Mouse (Mus musculus): ENCODE data around the gene Sec31a.

Gene Sec31a

DNA sequence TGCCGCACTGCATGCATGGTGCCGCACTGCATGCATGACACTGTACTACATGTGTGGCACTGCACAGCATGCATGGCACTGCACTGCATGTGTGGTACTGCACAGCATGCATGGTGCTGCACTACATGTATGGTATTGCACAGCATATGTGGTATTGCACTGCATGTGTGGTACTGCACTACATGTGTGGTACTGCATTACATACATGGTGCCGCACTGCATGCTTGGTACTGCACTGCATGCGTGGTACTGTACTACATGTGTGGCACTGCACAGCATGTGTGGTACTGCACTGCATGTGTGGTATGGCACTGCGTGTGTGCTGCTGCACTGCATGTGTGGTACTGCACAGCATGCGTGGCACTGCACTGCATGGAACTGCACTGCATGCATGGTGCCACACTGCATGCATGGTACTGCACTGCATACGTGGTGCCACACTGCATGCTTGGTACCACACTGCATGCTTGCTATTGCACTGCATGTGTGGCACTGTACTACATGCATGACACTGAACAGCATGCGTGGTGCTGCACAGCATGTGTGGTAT is 65.1 kb downstream of the Sec31a start:
- no peak for DNase-seq (ENCODE audit: low read depth, low spot score)

DNA sequence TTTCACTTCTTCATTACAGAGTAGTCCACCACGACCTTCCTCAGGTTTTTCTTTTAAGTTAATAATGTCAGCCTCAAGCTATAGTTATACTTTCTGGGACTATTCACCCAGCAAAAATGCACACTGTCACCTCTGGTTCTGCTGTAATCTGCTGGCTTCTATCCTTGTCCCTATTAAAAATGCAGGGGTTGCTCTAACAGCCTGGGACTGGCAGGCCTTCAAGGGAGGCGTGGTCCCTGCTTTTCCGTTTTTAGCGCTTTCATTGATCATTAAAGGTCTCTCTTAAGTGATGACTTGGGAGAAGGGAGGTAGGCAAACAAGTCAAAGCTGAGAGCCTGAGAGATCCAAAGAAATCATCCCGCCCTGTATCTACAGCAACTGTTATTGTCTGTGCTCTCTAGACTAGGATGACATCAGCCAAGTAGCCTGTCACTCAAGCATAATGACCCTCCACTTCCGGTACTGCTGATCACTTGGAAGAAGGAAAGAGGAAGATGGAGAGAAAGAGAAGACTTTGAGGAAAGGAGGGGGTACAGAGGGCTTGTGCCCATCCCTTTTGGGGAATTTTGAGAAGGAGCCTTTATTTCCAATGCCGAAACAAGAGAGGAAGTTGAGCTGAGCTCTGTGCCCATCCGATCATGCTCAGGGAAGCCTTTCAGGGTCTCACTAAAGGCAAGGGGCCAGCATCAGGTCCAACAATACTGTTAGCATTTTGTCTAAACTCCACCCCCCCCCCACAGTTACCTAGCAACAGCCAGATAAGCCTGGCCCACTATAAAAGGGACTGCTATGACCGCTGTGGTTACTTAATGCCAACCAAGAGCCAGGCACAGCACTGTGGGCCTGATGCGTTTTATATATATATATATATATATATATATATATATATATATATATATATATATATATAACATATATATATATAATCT is 66.5 kb downstream of the Sec31a start:
- DNase-seq (ENCODE audit: low read depth, low spot score), result no peak

DNA sequence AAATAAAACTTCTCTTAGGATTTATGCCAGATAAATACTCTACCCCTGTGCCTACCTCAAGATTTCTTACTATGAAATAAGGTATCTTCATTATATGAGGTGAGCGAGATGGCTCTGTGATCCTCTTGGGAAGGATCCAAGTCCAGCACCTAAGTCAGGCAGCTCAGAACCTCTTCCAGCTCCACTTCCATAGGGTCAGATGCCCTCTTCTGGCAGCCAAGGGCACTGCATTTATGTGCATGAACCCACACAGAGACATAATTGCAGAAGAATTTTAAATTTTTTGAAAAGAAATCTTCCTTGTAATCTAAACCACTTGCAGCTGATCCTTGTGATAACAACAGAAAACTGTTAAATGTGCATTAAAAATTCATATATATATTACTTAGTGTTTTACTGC is 70.9 kb downstream of the Sec31a start:
- no peak for DNase-seq (ENCODE audit: low read depth, low spot score)

DNA sequence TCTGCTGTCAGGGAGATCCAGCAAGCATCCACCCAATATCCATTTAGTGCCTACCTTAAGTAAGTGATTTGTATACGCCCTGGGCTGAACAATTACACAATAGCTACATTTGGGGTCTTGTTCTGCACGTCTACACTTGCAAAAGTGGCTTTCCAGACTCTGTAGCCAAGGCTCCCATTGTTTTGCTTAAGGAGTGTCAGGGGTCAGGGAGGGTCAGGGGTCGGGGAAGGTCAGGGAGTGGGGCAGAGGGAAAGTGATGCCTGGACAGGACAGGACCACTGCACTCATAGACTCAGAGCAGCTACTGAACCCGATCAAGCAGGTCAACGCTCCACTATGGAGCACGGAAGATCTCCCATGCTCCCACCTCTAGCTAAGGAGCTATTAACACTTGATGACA is 72.9 kb downstream of the Sec31a start:
- DNase-seq (ENCODE audit: low read depth, low spot score), result no peak

DNA sequence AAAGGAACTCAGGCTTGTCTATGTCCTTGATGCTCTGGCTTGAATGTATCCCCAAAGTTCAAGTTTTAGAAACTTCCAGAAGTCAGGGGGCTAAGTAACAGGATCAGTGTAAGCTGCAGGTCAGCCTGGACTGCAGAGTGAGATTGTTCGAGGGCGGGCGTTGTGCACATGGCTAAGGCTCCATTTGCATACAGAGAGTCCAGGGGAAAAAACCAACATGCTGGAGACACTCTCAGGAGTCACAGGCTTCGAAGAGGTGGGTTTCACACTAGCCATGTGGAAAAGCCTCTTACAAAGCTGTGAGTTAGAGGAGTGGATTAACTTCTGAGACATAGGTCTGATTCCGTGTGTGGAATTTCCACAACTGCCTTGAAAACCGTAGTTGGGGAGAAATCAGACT is 73.6 kb downstream of the Sec31a start:
- no peak for DNase-seq (ENCODE audit: low read depth, low spot score)

DNA sequence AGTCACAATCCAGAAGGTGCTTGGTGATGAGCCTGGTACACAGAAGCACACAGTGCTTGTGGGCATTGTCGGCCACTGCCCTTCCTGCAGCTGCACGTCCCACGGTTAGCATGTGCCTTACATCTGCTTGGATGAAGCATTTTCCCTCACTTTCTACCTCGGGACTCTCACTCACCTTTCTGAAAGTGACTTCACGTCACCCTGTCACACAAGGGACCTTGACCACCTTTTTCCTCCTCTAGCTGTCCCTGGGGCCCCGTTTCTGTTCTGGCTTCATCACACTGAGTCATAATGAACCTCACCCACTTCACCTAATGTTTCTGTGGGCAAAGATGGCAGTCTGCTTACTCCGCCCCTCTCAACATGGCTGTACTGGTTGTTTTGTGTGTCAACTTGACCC is 75.0 kb downstream of the Sec31a start:
- no peak for DNase-seq (ENCODE audit: low read depth, low spot score)

DNA sequence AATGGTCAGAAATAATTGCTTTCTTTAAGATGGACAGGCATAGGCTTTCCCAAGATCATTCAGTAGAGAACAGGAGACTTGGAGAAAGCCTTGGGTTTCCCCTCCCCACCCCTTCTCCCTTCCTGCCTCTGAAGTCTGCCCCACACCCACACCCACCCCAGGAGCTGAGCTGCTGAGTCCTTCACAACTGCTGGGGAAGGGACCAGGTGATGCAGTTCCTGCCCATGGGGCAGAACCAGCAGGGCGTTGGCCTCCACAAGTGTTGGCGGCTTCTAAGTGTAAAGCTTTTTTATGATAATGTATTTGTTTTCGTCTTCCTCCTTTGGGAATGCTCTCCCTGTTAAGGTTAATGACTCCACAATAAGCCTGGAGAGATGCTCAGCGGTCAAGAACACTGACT is 78.2 kb downstream of the Sec31a start:
- DNase-seq (ENCODE audit: low read depth, low spot score), result no peak

DNA sequence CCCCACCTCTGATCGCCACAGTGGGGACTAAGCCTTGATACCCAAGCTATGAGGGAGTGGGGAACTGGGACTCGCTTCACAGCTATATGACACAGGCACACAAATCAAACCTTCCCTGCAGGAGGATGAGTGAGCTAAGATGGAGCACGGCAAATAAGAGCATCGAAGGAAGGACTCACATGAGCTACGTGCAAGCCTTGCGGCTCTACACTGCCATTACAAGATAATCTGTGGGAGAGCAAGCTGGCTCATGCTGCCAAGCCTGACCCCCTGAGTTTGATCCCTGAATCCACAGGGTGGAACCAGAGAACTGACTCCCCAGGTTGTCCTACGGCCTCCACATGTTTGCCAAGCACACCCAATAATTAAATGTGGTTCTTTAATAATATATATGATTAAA is 79.2 kb downstream of the Sec31a start:
- DNase-seq (ENCODE audit: low read depth, low spot score), result no peak

DNA sequence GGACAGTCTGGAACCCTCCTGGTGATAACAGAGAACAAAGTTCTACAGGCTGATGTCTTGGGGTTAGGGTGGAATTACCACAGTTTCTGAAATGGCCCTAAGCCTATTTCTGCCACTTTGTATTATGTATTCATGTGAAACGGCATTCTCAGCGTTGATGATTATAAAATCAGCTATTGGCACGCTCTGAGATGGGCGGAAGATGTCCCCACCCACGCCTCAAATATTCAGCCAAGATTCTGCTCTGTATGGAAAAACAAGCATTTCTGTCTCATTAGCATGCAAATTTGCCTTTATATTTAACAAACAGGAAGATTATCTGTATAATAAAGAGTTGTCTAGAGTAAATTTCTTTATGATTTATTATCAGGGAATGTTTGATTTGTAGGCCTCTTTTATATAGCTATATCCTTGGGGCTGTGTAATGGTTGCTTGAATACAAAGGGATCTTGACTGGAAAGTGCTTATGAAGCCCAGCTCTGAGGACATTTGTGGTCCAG is 80.4 kb downstream of the Sec31a start:
- DNase-seq (ENCODE audit: low read depth, low spot score), result no peak

DNA sequence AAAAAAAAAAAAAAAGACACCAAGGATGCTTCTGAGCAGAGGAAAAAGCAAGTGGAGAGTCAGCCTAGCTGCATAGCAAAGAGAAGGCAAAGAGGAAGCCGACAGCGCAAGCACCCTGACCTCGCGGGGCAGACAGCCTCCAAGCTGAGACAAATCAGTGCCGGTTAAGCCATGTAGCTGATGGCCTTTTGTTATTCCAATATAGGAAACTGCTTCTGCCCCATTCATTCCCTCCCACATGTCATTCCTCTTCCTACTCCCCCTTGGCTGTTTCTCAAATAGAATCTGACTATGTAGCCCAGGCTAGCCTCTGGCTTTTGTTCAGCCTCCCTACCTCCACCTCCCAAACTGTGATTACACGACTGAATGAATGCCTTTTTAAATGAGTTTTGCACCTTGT is 81.3 kb downstream of the Sec31a start:
- DNase-seq (ENCODE audit: low read depth, low spot score), result no peak

DNA sequence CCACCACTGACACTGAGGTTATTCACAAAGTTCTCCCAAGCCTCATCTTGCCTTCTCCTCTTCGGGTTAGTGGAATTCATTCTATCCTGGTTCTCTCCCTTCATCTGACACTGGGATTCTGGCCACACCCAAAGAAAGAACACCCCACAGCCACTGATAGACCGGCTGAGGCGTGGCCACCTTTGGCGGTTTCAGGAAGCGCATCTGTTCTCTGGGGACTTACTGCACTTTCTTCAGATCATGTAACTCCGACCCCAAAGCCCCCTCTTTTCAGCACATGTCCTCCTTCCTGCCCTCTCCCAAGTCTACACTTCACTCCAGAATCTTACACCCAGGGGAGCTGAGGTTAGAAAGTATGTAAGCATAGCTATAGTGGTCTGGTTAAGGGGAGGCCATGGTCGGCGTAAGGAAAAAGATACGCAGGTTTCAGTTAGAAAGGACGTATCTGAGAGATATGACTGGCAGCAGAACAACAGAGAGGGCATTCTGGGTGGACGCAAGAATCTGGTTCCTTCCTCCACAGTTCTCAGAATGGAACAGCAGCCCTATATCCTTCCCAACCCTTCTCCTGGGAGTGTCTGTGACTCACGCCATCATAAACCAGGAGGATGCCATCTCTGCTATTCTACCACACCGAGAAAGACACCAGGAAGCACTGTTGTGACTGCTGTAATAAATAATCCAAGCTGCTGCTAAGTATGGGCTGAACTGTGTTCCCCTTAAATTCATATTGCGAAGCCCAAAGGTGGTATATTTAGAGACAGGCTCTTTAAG is 82.2 kb downstream of the Sec31a start:
- DNase-seq (ENCODE audit: low read depth, low spot score), result no peak

DNA sequence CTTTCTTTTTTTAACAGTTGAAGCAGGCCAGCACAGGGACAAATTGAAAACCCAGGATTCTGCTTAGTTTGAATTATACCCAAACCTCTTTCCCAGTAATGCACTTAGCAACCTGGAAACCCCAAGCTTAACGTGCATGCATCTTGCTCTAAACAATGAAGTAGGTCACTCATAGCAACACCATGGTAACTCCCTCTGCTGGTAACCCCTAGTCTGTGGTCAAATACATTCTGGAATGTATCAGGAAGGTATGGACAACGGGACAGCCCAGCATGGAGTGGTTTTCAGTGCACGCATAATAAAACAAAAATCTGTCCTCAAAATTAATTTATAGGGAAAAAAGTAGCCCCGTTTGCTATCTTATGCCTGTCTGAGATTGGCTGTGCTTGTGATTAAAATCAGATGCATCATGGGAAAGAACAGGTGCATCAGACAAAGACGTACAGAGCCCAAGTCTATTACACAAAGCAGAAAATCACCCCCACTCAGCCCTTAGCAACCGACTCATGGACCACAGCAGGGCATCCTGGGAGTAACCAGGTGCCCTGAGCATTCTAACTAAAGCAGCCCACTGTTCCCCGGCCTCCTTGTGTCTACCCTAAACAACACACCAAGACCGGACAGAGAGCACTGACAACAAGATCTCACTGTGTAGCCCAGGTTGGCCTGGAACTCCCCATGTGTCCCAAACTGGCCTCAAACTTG is 83.6 kb downstream of the Sec31a start:
- no peak for DNase-seq (ENCODE audit: low read depth, low spot score)

DNA sequence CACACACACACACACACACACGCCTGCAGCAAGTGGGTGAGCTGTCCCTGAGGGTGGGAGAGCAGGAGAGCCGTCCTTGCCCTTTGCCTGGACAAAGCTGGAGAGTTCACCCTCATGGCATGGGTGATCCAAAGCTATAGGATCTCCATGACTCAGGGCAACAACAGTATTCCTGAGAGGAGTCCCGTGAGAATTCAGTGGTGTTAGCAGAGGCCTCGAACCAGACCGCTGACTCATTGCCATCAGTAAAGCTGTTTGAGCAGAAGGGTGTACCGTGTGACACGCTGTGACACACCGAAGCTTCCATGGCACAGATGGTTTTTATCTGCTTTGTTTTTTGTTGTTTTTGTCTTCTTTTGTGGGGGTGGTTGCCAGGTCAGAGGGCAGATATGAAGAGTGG is 84.4 kb downstream of the Sec31a start:
- DNase-seq (ENCODE audit: low read depth, low spot score), result no peak

DNA sequence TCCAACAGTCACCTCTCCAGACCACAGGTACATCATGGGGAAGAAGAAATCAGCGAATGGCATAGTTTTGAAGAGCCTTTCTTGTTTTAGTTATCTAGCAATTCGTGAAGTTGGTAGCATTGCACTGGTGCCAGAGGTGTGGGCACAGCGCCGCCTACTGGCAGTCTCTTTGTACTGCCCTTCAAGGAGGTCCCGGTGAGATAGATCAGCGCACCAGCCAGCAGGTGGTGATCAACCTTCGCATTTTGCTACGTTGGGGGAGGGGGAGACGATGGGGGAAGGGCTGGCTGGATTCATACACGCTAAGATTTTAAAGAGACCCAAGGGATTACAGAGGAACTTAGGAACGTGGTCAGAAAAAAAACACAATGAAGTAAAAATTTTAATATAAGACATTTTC is 94.0 kb downstream of the Sec31a start:
- DNase-seq (ENCODE audit: low read depth, low spot score), result no peak

DNA sequence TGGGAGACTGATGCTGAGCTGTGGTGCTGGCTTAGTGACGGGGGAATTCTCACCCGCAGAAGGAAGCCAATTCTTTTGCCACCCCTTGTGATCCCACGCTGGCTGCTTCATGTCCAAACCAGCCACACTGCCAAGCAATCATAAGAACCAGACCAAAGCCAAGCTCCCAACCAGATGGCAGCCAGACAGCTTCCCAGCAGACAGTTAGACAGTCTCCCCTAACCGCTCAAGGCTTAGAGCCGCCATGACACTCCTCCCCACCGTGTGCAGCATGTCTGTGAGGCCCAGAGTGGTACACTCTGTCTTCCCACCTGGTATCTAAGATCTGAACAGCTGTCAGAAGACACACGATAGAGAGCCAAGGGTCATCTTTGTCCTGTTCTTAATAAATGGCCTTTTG is 98.2 kb downstream of the Sec31a start:
- DNase-seq (ENCODE audit: low read depth, low spot score), result no peak

DNA sequence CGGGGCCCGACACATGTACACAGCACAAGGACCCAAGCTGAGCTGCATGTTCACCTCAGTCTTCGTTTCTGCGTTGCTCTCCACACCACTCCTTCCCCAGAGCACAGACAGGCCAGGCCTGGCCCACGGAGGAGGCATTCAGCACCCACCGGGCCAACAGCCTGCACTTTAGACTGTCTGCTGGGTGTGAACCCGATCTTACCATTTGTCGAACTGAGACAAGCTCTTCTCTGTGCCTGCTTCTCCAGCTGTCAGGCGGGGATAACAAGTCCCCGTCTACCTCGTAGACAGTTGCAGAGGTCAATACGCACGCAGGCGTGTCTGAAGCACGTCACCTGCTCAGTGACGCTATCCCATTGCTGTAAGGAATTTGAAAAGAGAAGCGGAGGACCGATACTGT is 99.0 kb downstream of the Sec31a start:
- DNase-seq (ENCODE audit: low read depth, low spot score), result no peak

DNA sequence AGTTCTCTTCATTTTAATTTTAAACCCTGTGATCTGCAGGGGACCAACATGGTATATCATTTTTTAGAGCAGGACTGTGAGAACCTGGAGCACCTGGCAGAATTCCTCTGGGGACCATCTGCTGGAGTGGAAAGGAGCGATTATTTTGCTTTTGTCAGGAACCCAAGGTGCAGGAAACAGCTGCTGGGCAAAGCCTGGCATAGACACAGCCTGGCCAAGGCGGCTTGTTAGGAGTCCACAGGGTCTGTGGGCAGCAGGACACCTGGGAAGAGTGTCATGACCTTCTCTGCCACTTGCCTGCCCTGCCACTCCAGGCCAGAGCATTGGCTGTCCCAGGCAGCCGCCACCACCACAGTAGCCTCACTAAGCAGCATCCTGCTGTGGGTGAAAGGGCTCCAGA is 100.4 kb downstream of the Sec31a start:
- DNase-seq (ENCODE audit: low read depth, low spot score), result no peak

DNA sequence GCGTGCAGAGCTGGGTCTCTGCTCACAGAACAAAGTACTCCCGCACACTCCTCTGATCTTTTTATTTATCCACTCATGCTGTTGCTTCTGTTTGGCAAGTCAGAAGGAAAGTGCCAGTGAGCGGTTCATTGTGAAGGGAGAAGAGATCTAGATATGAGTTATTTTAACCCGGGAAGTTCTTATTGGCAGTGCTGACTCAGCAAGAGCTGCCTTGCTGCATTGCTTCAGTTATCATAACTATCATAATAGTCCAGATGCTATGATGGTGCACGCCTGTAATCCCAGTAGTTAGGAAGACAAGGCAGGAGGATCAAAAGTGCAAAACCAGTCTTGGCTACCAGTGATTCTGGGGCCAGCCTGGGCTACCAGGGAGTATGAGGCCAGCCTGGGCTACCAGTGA is 103.6 kb downstream of the Sec31a start:
- DNase-seq (ENCODE audit: low read depth, low spot score), result no peak
